Mouse (Mus musculus) G1E (cell line): ENCODE measurements around the gene Gsk3a. TPM values are rescaled to one million over a fixed set of nuclear protein-coding genes. Genes with fewer than 3 reads are reported as not detected.

Experiments used
- ATAC-seq: 2 replicates; pipeline ENCODE4 v1.8.0; 2016; ENCODE audit warnings: mild to moderate bottlenecking; ENCODE audit not compliant: insufficient number of reproducible peaks, poor library complexity, low FRiP score, severe bottlenecking; ENCODE audit errors: extremely low read depth
- DNase-seq: peaks from one replicate; pipeline ENCODE4 v3.0.0; 2012; ENCODE audit warnings: low spot score
- H3K27me3 ChIP-seq: 2 replicates; pipeline ENCODE4 v1.6.1; 2012; ENCODE audit warnings: mild to moderate bottlenecking, low read length, inconsistent platforms; ENCODE audit not compliant: insufficient read depth
- H3K36me3 ChIP-seq: replicated peaks from 2 replicates; pipeline ENCODE3; 2012; ENCODE audit warnings: mild to moderate bottlenecking, inconsistent platforms
- H3K4me1 ChIP-seq: 2 replicates; pipeline ENCODE4 v1.6.1; 2012; ENCODE audit warnings: low read depth, low read length, inconsistent platforms, mixed read lengths; ENCODE audit not compliant: insufficient read depth
- H3K4me3 ChIP-seq: 2 replicates; pipeline ENCODE4 v1.5.1; 2012; ENCODE audit warnings: low read depth, mild to moderate bottlenecking, inconsistent platforms, low read length, moderate library complexity, mixed read lengths
- H3K9me3 ChIP-seq: replicated peaks from 2 replicates; pipeline ENCODE4 v1.6.1; 2012; ENCODE audit warnings: inconsistent platforms
- CTCF ChIP-seq: IDR thresholded peaks from 2 replicates; pipeline ENCODE4 v1.5.1; 2012; ENCODE audit warnings: low read depth, low read length, inconsistent platforms, mixed read lengths
- GATA1 ChIP-seq: IDR thresholded peaks from 2 replicates; pipeline ENCODE4 v1.6.1; 2012; ENCODE audit warnings: borderline replicate concordance, low read length, inconsistent platforms, mixed read lengths
- GATA2 ChIP-seq: IDR thresholded peaks from 2 replicates; pipeline ENCODE4 v1.6.1; 2012; ENCODE audit warnings: low read depth, low read length, inconsistent platforms, borderline replicate concordance
- POLR2AphosphoS5 ChIP-seq: IDR thresholded peaks from 2 replicates; pipeline ENCODE4 v1.6.1; 2012; ENCODE audit warnings: low read depth, low read length, inconsistent platforms; ENCODE audit not compliant: insufficient replicate concordance
- TAL1 ChIP-seq: conservative IDR thresholded peaks from 2 replicates; pipeline ENCODE4 v1.6.1; 2012; ENCODE audit warnings: low read depth, low read length, inconsistent platforms, mixed read lengths
- polyA plus RNA-seq: library from polyadenylated mRNA; stranded (reverse); fragments of >175 nt; gene quantifications from 2 replicates; pipeline ENCODE4 v1.2.3, GENCODE M21; 2012
- total RNA-seq, 2 experiments: library from RNA; stranded (forward) in 1 of 2; stranded (reverse) in 1 of 2; fragments of 200-1000 nt in 1 of 2; fragments of >200 nt in 1 of 2; fragmentation: Nextera tagmentation in 1 of 2; gene quantifications; 2 replicates each; pipeline ENCODE4 v1.2.3; 2014 to 2017

Gene Gsk3a
- total and polyA plus RNA-seq, 3 experiments, result 38.9 to 154 (median 107) TPM

DNA sequence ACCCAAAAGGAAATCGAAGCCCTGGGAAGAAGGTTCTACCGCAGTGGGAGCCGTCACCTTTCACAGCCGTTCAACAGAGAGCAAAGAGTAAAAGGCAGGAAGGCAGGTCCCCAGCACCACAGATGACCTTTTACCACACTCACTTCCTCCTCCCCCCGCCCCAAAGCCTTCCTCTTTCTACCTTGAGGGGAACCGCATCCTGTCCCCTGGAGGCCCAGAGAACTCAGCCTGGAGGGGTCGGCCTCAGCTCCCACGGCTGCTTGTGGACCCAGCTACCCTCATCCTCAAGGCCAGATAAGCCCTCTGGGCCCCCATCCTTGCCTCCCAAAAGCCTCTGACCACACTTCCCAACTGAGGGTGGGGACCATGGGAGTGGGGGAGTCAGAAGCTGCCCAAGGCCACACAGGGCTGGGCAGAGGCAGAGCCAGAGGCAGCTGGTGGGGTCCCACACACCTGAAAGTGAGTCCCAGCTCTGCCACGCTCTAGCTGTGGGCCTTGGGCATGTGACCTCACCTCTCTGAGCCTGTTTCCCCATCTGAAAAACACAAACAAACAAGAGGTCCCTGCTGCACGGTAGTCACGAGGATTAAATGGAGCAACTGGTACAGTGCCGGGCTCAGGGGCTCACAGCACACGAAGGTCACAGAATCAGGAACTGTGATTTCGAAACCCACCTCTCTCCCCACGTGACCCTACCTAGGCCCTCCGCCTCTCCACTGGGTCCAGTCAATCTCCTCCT, 32.1 kb downstream of the Gsk3a start:
- TF ChIP-seq CTCF (no peak), GATA1 (no peak), GATA2 (no peak), TAL1 (no peak), POLR2AphosphoS5 (no peak)
- no peaks in the 10 kb centered on the region; the same call in 1 of the 2 replicates for H3K27me3 ChIP-seq
- H3K9me3 ChIP-seq, result no peaks in the 10 kb centered on the region
- ATAC-seq, result no peak
- no peak overlapping the region for H3K4me3 ChIP-seq
- no peak for DNase-seq
- H3K36me3 ChIP-seq, result peaks cover 99% of the 10 kb centered on the region
- H3K4me1 ChIP-seq, result peaks cover 31% of the 10 kb centered on the region

DNA sequence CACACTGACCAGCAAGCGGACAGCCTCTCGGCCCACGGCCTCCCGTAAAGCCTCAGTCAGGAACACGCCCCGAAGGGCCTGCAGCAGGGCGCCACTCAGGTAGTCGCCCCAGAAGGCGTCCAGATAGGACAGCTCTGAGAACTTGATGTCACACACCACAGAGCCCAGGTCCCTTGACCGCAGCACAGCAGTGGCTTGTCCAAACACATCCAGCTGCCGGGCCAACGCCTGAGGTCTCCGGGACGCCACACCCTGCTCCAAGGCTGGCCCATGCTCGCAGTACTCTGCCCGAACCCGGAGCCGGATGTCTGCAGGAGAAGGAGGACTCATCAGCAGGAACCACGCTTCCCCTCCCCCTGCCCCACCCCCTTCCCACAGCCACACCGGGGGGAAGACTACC, 34.0 kb downstream of the Gsk3a start:
- TF ChIP-seq TAL1 (no peak), CTCF (no peak), POLR2AphosphoS5 (no peak), GATA2 (no peak), GATA1 (no peak)
- H3K4me1 ChIP-seq, result peaks cover 12% of the 10 kb centered on the region
- H3K9me3 ChIP-seq, result no peaks in the 10 kb centered on the region

DNA sequence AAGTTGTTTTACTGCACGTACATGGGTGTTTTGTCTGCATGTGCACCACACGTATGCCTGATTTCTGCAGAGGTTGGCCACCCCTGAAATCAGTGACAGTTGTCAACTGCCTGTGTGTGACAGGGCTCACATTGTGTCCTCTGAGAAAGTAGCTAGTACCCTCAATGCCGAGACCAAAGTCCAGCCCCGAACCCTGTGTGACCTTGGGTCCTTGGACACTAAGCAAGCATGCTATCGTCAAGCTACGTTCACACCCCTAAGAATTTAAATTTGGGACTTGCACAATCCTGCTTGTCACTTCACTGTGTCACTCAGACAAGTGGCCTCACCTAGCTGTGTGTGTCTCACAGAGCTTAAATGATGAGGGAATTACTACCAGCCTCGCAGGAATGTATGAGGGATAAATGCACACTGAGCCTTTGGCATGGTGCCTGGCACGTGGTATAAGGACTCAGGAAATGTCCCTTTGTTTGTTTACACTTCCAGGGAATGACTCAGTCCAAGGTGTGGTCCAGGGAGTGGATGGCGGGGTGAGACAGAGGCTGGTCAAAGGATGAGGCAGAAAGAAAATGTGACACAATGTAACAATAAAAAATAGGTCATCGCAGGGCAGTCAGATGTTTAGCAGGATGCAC, 40.1 kb downstream of the Gsk3a start:
- TF ChIP-seq CTCF (no peak), GATA1 (no peak), POLR2AphosphoS5 (no peak)

More for the DNA sequence above, 34.0 kb downstream of the Gsk3a start:
- Histone ChIP-seq H3K27me3 (no peaks in the 10 kb centered on the region; the same call in 1 of the 2 replicates), H3K36me3 (peaks cover 80% of the 10 kb centered on the region), H3K4me3 (no peak overlapping the region)
- DNase-seq (no peak), ATAC-seq (no peak)

DNA sequence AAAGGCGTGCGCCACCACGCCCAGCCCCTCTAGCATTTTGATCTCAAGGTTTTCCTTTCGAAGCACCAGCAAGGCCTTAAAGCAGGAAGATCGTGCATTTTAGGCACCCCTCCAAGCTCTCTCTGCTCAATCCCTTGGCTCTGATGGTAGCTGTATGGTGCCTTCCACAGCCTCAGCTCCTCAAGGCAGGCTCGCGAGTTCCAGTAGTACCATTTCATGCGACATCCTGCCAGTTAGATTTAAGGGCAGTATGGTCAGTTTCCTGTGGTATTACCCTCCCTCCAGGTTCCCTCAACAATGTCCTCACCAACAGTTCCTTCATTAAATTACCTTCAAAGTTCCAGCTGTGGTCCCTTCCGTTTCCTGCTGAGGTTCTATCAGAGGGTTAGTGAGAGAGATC, 41.5 kb downstream of the Gsk3a start:
- Histone ChIP-seq H3K9me3 (no peaks in the 10 kb centered on the region), H3K4me3 (no peak overlapping the region), H3K36me3 (peaks cover 5% of the 10 kb centered on the region), H3K4me1 (no peaks in the 10 kb centered on the region; the same call in 1 of the 2 replicates), H3K27me3 (peaks cover 19% of the 10 kb centered on the region)
- TF ChIP-seq GATA1 (no peak), CTCF (no peak), GATA2 (no peak), TAL1 (no peak), POLR2AphosphoS5 (no peak)
- DNase-seq (no peak), ATAC-seq (no peak)

More for the DNA sequence above, 40.1 kb downstream of the Gsk3a start:
- no peak for DNase-seq
- H3K9me3 ChIP-seq, result no peaks in the 10 kb centered on the region
- peaks cover 19% of the 10 kb centered on the region for H3K27me3 ChIP-seq
- no peak for ATAC-seq
- H3K36me3 ChIP-seq, result peaks cover 19% of the 10 kb centered on the region
- no peaks in the 10 kb centered on the region; the same call in 1 of the 2 replicates for H3K4me1 ChIP-seq
- no peak overlapping the region for H3K4me3 ChIP-seq

- DNase-seq (no peak), ATAC-seq (no peak)
- Histone ChIP-seq H3K4me3 (no peak overlapping the region), H3K4me1 (no peaks in the 10 kb centered on the region; the same call in 1 of the 2 replicates), H3K36me3 (no peaks in the 10 kb centered on the region), H3K9me3 (no peaks in the 10 kb centered on the region), H3K27me3 (peaks cover 21% of the 10 kb centered on the region)
- TF ChIP-seq TAL1 (no peak), CTCF (no peak), GATA2 (no peak), GATA1 (no peak), POLR2AphosphoS5 (no peak)
Measured at GRCm38 (mm10) chr7:25195148-25195547, 42.5 kb downstream of the Gsk3a start.

DNA sequence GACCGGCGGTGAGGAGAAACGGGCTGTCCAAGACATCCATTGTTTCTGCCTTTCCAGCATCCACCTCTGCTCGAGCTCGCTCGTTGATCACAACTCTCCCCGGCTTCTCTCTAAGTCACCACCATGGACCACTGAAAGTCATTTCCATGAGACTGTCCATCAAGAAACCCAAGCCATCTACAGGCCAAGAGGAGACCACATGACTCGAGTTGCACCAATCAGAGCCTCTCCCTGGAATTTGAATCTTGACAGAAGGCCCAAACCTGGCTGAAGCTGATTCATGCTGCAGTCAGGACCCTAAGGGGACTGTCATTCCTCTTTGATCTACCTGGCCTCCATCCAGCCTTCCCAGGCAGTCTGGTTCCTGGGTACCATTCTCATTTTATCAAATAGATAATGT, 45.5 kb downstream of the Gsk3a start:
- no peaks in the 10 kb centered on the region for H3K4me1 ChIP-seq
- H3K4me3 ChIP-seq, result no peak overlapping the region
- TF ChIP-seq TAL1, result no peak
- no peak for TF ChIP-seq POLR2AphosphoS5
- TF ChIP-seq GATA2, result no peak
- TF ChIP-seq CTCF, result no peak
- no peak for TF ChIP-seq GATA1
- no peaks in the 10 kb centered on the region for H3K36me3 ChIP-seq
- DNase-seq, result no peak
- no peaks in the 10 kb centered on the region for H3K9me3 ChIP-seq
- H3K27me3 ChIP-seq, result peaks cover 21% of the 10 kb centered on the region
- ATAC-seq, result no peak
